10 mouse cellular contexts compared by ENCODE assay signal in genomic region chr6:54573218-54573955, GRCm38 (mm10). TPM values are rescaled to one million over a fixed set of nuclear protein-coding genes. Genes with fewer than 3 reads are reported as not detected.
A peak's percentile ranks its signal among the peaks of the same experiment; 100 is the strongest.
DNase-seq lines count a peak whose midpoint lies in the region; ATAC-seq and TF ChIP-seq lines count a peak whose summit lies in the region.
"Had no signal": no experiment of that assay in that cellular context is flagged by ENCODE, and none has a peak within 500 bp of the region (broad histone marks: within the 10 kb centered on the region; RNA-seq: fewer than 3 reads in every experiment).

No protein-coding gene starts in this region.

- no peaks in the 10 kb centered on the region for H3K4me1 ChIP-seq in lung, embryonic 16.5 days (replicated peaks; ENCODE audit: control insufficient read depth, insufficient read depth, low read length)
- peaks cover 24% of the 10 kb centered on the region for H3K4me1 ChIP-seq in forebrain, embryonic 14.5 days (ENCODE audit: control insufficient read depth, insufficient read depth, low read length)
- H3K4me1 ChIP-seq in hindbrain, embryonic 16.5 days (ENCODE audit: control insufficient read depth, insufficient read depth, low read depth, low read length) = peaks cover 7% of the 10 kb centered on the region; the same call in 1 of the 2 replicates
- peaks cover 9% of the 10 kb centered on the region for H3K4me1 ChIP-seq in olfactory bulb, adult 2 months (ENCODE audit: control insufficient read depth, insufficient read depth, low read length)

- H3K4me3 ChIP-seq in lung, embryonic 16.5 days (ENCODE audit: low read length) = no peak overlapping the region
- no peak overlapping the region for H3K4me3 ChIP-seq in forebrain, embryonic 14.5 days (ENCODE audit: low read depth, low read length)
- H3K4me3 ChIP-seq in hindbrain, embryonic 16.5 days (ENCODE audit: low read length) = no peak overlapping the region
- H3K4me3 ChIP-seq in olfactory bulb, adult 2 months (ENCODE audit: insufficient read depth, low read depth, low read length) = no peak overlapping the region

- no peak overlapping the region for H3K9ac ChIP-seq in lung, embryonic 16.5 days (ENCODE audit: low read length)
- H3K9ac ChIP-seq in forebrain, embryonic 14.5 days (ENCODE audit: low read length) = no peak overlapping the region
- H3K9ac ChIP-seq in hindbrain, embryonic 16.5 days (ENCODE audit: low read depth, low read length) = no peak overlapping the region
- H3K9ac ChIP-seq: liver, embryonic 14.5 days had no signal

- no peak for DNase-seq in lung, postnatal 14 days
- DNase-seq in forebrain, embryonic 14.5 days (ENCODE audit: low spot score) = peak; percentile 53
- DNase-seq in gastrocnemius, postnatal 25 days = no peak
- no peak for DNase-seq in layer of hippocampus, adult 9-10 months (ENCODE audit: low spot score)
- DNase-seq: cerebellum, postnatal 36 days had no signal

- no peaks in the 10 kb centered on the region for H3K9me3 ChIP-seq in lung, embryonic 16.5 days (ENCODE audit: control insufficient read depth, low read length)
- H3K9me3 ChIP-seq in forebrain, embryonic 14.5 days (replicated peaks; ENCODE audit: control insufficient read depth, low read length) = no peaks in the 10 kb centered on the region
- no peaks in the 10 kb centered on the region for H3K9me3 ChIP-seq in hindbrain, embryonic 16.5 days (ENCODE audit: control insufficient read depth, low read length)

- peaks cover 2% of the 10 kb centered on the region; the same call in 1 of the 2 replicates for H3K36me3 ChIP-seq in lung, embryonic 16.5 days (ENCODE audit: control insufficient read depth, insufficient read depth, low read length)
- H3K36me3 ChIP-seq in forebrain, embryonic 14.5 days (ENCODE audit: control insufficient read depth, insufficient read depth, low read length) = no peaks in the 10 kb centered on the region
- no peaks in the 10 kb centered on the region for H3K36me3 ChIP-seq in hindbrain, embryonic 16.5 days (ENCODE audit: control insufficient read depth, insufficient read depth, low read length)

- H3K27ac ChIP-seq in lung, embryonic 16.5 days (ENCODE audit: low read length) = no peak overlapping the region
- no peak overlapping the region for H3K27ac ChIP-seq in forebrain, embryonic 14.5 days (ENCODE audit: low read depth, low read length)
- no peak overlapping the region for H3K27ac ChIP-seq in hindbrain, embryonic 16.5 days (ENCODE audit: low read depth, low read length)
- peak overlapping the region; percentile 51; the same call in 1 of the 2 replicates for H3K27ac ChIP-seq in olfactory bulb, adult 2 months (ENCODE audit: insufficient read depth, low read depth, low read length)
- H3K27ac ChIP-seq: liver, embryonic 14.5 days had no signal

- TF ChIP-seq CTCF in olfactory bulb, adult 2 months (IDR thresholded peaks at IDR 0.05; ENCODE audit: insufficient read depth, low read depth, low read length) = no peak

- peak; percentile 36; the same call in 1 of the 2 replicates for ATAC-seq in lung, embryonic 16.5 days (ENCODE audit: low read depth)
- ATAC-seq in forebrain, embryonic 14.5 days = peak; percentile 44
- peak; percentile 31; the same call in 1 of the 2 replicates for ATAC-seq in hindbrain, embryonic 16.5 days

- no peaks in the 10 kb centered on the region for H3K27me3 ChIP-seq in lung, embryonic 16.5 days (ENCODE audit: control insufficient read depth, insufficient read depth, low read depth, low read length)
- no peaks in the 10 kb centered on the region for H3K27me3 ChIP-seq in forebrain, embryonic 14.5 days (replicated peaks; ENCODE audit: control insufficient read depth, insufficient read depth, low read length)
- H3K27me3 ChIP-seq in hindbrain, embryonic 16.5 days (replicated peaks; ENCODE audit: control insufficient read depth, insufficient read depth, low read length) = no peaks in the 10 kb centered on the region

- no peak for TF ChIP-seq POLR2A in olfactory bulb, adult 2 months (IDR thresholded peaks at IDR 0.05; ENCODE audit: insufficient read depth, low read depth, low read length)

- WGBS in lung, embryonic 16.5 days = 35% methylated on average over 6 of the region's 6 CpGs
- WGBS in forebrain, embryonic 14.5 days = 17% methylated on average over 6 of the region's 6 CpGs
- 15% methylated on average over 6 of the region's 6 CpGs for WGBS in hindbrain, embryonic 16.5 days
- WGBS in olfactory bulb, adult 2 months = 14% methylated on average over 6 of the region's 6 CpGs

- H3K4me2 ChIP-seq in lung, embryonic 16.5 days (ENCODE audit: low read depth, low read length) = no peak overlapping the region
- H3K4me2 ChIP-seq in forebrain, embryonic 14.5 days (ENCODE audit: low read length) = no peak overlapping the region
- no peak overlapping the region for H3K4me2 ChIP-seq in hindbrain, embryonic 16.5 days (ENCODE audit: low read length)

RNA-seq across cellular contexts. Expression of gene Scrn1, which starts 7.1 kb away (rescaled TPM):
- 2.7 TPM in 2 replicates for polyA plus RNA-seq in lung, embryonic 16.5 days (2015; fragmentation: Nextera tagmentation; extraction: Ambion mirVana)
- polyA plus RNA-seq in forebrain, embryonic 14.5 days (2014; fragmentation: Nextera tagmentation; extraction: Ambion mirVana) = 125 and 134 TPM in 2 replicates
- 109 and 114 TPM in 2 replicates for polyA plus RNA-seq in hindbrain, embryonic 16.5 days (2015; fragmentation: Nextera tagmentation; extraction: Ambion mirVana)
- not detected in 2 replicates for polyA plus RNA-seq in olfactory bulb, adult 2 months (2012; ENCODE audit: insufficient read depth, insufficient read length, low replicate concordance, missing spikeins)
- 1 to 10 TPM; 3.3 to 4.2 TPM for total RNA-seq in gastrocnemius, postnatal 25 days (2021)
- total RNA-seq: MEL had no signal

RNA-seq across cellular contexts. Expression of gene Plekha8, which starts 21.5 kb away (rescaled TPM):
- polyA plus RNA-seq in lung, embryonic 16.5 days (2015; fragmentation: Nextera tagmentation; extraction: Ambion mirVana) = 6.5 and 7.1 TPM in 2 replicates
- 11.8 and 13.0 TPM in 2 replicates for polyA plus RNA-seq in forebrain, embryonic 14.5 days (2014; fragmentation: Nextera tagmentation; extraction: Ambion mirVana)
- polyA plus RNA-seq in hindbrain, embryonic 16.5 days (2015; fragmentation: Nextera tagmentation; extraction: Ambion mirVana) = 6.3 and 8.1 TPM in 2 replicates
- not detected in 2 replicates for polyA plus RNA-seq in olfactory bulb, adult 2 months (2012; ENCODE audit: insufficient read depth, insufficient read length, low replicate concordance, missing spikeins)
- total RNA-seq in gastrocnemius, postnatal 25 days (2021) = 1 to 10 TPM; 3.8 to 4.0 TPM

RNA-seq across cellular contexts. Expression of gene Fkbp14, which starts 23.7 kb away (rescaled TPM):
- polyA plus RNA-seq in lung, embryonic 16.5 days (2015; fragmentation: Nextera tagmentation; extraction: Ambion mirVana) = 25.0 and 25.4 TPM in 2 replicates
- 9.0 and 10.7 TPM in 2 replicates for polyA plus RNA-seq in forebrain, embryonic 14.5 days (2014; fragmentation: Nextera tagmentation; extraction: Ambion mirVana)
- 8.0 and 11.8 TPM in 2 replicates for polyA plus RNA-seq in hindbrain, embryonic 16.5 days (2015; fragmentation: Nextera tagmentation; extraction: Ambion mirVana)
- polyA plus RNA-seq in olfactory bulb, adult 2 months (2012; ENCODE audit: insufficient read depth, insufficient read length, low replicate concordance, missing spikeins) = not detected in 2 replicates
- total RNA-seq in gastrocnemius, postnatal 25 days (2021) = 1 to 10 TPM; 7.6 to 8.4 TPM
